9 mouse cellular contexts compared by ENCODE assay signal in the genomic region with DNA sequence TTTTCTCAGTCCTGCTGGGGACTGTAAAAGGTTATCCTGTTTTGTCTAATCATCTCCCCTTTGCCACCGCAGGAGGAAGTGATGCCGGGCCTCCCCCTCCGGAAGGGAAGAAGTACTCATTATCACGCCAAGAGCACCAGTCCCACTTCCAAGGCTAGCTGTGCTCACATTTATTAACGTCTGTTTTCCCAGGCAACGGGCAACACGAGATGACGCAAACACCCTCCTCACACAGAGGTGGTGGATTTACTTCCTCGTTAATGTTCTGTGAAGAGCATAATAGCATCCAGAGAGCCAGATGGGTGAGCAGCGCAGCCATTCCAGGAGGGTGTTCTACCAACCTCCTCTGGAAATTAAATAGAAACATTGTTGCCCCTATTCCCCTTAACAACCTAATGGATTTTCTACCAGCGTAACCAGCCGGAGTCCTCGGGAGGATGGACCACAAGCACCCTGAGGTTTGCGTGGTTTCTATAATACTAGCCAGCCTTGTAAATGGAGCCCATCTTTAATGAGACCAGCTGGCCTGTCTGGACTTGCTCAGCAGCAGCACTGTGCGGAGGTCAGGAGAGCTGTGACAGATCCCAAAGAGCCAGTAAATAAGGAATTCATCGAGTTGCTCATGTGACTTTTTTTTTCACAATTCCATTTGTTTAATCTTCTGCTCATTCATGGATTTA. TPM values are rescaled to one million over a fixed set of nuclear protein-coding genes. Genes with fewer than 3 reads are reported as not detected.
DNase-seq lines count a peak whose midpoint lies in the region; ATAC-seq lines count a peak whose summit lies in the region.
"Had no signal": no experiment of that assay in that cellular context is flagged by ENCODE, and none has a peak within 500 bp of the region (broad histone marks: within the 10 kb centered on the region; RNA-seq: fewer than 3 reads in every experiment).

No protein-coding gene starts in this region.

- no peak overlapping the region for H3K9ac ChIP-seq in kidney, embryonic 14.5 days (ENCODE audit: low read depth, low read length)

- H3K4me2 ChIP-seq in kidney, embryonic 14.5 days (replicated peaks; ENCODE audit: low read depth, low read length): no peak overlapping the region; the same call in 1 of the 2 replicates

- no peak overlapping the region for H3K27ac ChIP-seq in kidney, embryonic 14.5 days (ENCODE audit: low read depth, low read length)

- intact Hi-C loops in gastrocnemius, postnatal 36 days (cut with DNase I): no loop called here

- H3K27me3 ChIP-seq in kidney, embryonic 14.5 days (ENCODE audit: control insufficient read depth, insufficient read depth, low read length): no peaks in the 10 kb centered on the region

- WGBS in kidney, embryonic 14.5 days: 23% methylated on average over 16 of the region's 16 CpGs

- peak; percentile 71; the same call in 1 of the 2 replicates for ATAC-seq in kidney, embryonic 14.5 days (ENCODE audit: low FRiP score, low TSS enrichment)

- H3K4me1 ChIP-seq in kidney, embryonic 14.5 days (ENCODE audit: control insufficient read depth, insufficient read depth, low read length): peaks cover 6% of the 10 kb centered on the region; the same call in 1 of the 2 replicates

- H3K9me3 ChIP-seq in kidney, embryonic 14.5 days (ENCODE audit: control insufficient read depth, low read length): no peaks in the 10 kb centered on the region

- no peak for DNase-seq in kidney, adult 8-10 months
- peak; percentile 51 for DNase-seq in brain, adult 2 months (ENCODE audit: low read depth, low spot score)
- peak; percentile 78 for DNase-seq in induced T-regulatory cell, adult 2 months (ENCODE audit: low read depth)
- DNase-seq in mesoderm, embryonic 11.5 days (ENCODE audit: low read depth, low spot score): peak; percentile 39
- DNase-seq in T-cell, adult 2 months (ENCODE audit: low spot score): no peak
- no peak for DNase-seq in right cerebral cortex, postnatal 36 days (ENCODE audit: low spot score in 2 of 2)
- DNase-seq in gastrocnemius, postnatal 36 days: no peak
- DNase-seq: cerebellum, adult 11 months had no signal

- no peaks in the 10 kb centered on the region for H3K36me3 ChIP-seq in kidney, embryonic 14.5 days (ENCODE audit: control insufficient read depth, insufficient read depth, low read length)

- no peak overlapping the region for H3K4me3 ChIP-seq in kidney, embryonic 14.5 days (ENCODE audit: low read length)

RNA-seq across cellular contexts. Expression of a gene that starts 28.1 kb away (rescaled TPM):
- 1.4 and 2.3 TPM in 2 replicates for polyA plus RNA-seq in kidney, embryonic 14.5 days (2014; fragmentation: Nextera tagmentation; extraction: Ambion mirVana)
- not detected for total RNA-seq in gastrocnemius, postnatal 36 days (2021)

Comparison
In these comparisons a context has a peak if more than half of its experiments do, and no peak if none do; other contexts are left out.
1. DNase-seq: peak in brain, adult 2 months (single experiment), induced T-regulatory cell, adult 2 months (single experiment) and mesoderm, embryonic 11.5 days (single experiment); none in kidney, adult 8-10 months (0 of 2), T-cell, adult 2 months (single experiment), right cerebral cortex, postnatal 36 days (0 of 2) and gastrocnemius, postnatal 36 days (0 of 2).